Mouse (Mus musculus): ENCODE results near the gene Cyba.

The Cyba gene

GRCm38 (mm10) chr8:122451161-122451703 lies 18.5 kb upstream of the Cyba start:
- DNase-seq (ENCODE audit: low read depth, low spot score), result peak; percentile 86

DNA sequence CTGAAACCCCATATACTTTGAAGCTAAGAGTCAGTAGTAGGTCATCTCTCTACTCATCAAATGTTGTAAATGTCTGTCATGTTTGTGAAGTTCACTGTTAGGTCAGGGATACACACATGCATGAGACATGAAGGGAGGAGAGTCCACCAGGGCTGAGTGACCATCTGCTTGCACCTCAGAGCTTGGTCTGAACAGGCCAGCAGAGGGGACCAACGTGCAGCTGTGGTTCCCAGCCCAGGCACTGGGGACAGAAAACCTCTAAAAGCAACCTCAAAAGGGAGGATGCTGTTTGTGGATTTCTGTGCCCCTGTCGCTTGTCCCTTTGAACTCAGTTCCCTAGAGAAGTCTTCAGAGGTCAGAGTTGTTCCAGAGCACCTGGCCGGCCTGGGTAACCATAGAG lies 12.5 kb upstream of the Cyba start:
- DNase-seq (ENCODE audit: low read depth, low spot score), result no peak

- DNase-seq (ENCODE audit: low read depth, low spot score), result peak; percentile 93
Observed at GRCm38 (mm10) chr8:122444058-122444748, 11.5 kb upstream of the Cyba start.

DNA sequence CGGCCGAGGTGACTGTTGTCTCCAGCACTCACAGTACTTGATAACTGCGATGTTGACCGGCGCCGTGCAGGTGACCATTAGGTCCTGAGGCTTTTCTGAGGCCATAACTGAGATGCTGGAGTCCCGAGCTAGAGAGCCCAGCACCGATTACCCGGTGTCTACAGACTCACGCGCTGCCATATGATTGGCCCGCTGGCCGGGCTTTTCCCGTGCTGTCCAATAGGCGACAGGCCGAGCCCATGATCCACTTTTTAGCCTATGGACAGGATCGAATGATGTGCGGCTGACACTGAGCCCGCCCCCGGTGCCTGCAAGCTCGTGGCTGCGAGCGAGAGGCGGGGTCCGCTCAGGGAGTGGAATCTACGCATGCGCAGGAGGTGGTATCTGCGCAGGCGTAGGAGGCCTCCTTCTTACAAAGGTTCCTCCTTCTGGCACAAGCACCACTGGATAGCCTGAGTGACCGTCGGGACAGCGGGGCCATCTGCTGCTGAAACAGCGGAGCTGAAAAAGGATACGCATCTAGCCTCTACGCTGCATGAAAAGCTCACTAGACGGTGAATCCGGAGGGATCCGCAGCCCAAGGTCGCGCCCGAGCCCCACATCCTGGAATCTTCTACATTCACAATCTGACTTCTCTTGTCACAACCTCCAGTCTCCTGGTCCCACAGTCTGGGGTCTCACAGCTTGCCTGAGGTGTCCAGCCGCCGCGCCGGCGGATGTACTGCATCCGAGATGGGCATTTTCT lies 10.7 kb upstream of the Cyba start, which contains the start of gene Mvd:
Gene Mvd, minus strand, starts transcription at position 161 of the 745 bp plus-strand sequence.
- peak; percentile 100 for DNase-seq (ENCODE audit: low read depth, low spot score)

GRCm38 (mm10) chr8:122442781-122443180 lies 10.1 kb upstream of the Cyba start:
- DNase-seq (ENCODE audit: low read depth, low spot score), result no peak

DNA sequence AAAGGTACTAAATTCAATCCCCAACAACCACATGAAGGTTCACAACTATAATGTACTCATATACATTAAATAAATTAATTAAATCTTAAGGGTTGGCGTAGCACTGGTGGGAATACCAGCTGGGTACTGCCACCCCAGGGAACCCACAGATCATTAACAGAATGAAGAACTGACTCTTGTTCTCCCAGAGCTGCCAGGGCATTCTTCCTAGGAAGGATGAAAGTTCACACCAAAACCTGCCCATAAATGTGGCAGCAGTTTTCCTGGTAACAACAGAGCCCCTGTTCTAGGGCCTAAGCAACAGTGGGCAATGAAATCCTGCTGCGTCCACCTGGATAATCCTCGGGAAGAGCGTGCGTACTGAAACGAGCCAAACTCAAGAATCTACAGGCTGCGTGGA lies 9.6 kb upstream of the Cyba start:
- no peak for DNase-seq (ENCODE audit: low read depth, low spot score)

- no peak for DNase-seq (ENCODE audit: low read depth, low spot score)
Observed at GRCm38 (mm10) chr8:122441326-122441725, 8.6 kb upstream of the Cyba start.

DNA sequence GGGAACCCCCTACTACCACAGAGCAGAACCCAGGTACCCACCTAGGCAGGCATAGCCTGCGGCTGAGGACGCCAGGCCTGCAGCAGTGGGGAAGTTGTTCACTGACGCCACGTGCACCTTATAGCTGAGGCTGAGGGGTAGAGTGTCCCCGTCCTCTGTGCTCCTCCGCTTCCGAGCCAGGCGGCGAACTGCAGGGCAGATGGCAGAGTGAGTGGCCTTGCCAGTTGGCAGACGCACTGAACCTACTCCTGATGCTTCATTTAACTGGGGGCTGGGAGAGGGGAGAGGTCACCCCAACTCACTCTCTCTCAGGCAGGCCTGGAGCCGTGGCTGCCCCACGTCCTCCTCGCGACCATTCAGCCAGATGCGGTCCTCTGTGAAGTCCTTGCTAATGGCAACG lies 6.6 kb upstream of the Cyba start:
- DNase-seq (ENCODE audit: low read depth, low spot score), result no peak

GRCm38 (mm10) chr8:122437708-122438331 lies 5.1 kb upstream of the Cyba start:
- no peak for DNase-seq (ENCODE audit: low read depth, low spot score)

- DNase-seq (ENCODE audit: low read depth, low spot score), result no peak
Observed at GRCm38 (mm10) chr8:122436586-122437125, 3.9 kb upstream of the Cyba start.

- no peak for DNase-seq (ENCODE audit: low read depth, low spot score)
Observed at GRCm38 (mm10) chr8:122436146-122436545, 3.4 kb upstream of the Cyba start.

- no peak for DNase-seq (ENCODE audit: low read depth, low spot score)
Observed at GRCm38 (mm10) chr8:122435375-122435774, 2.6 kb upstream of the Cyba start.

- DNase-seq (ENCODE audit: low read depth, low spot score), result no peak
Observed at GRCm38 (mm10) chr8:122433269-122433905, 657 bp upstream of the Cyba start.

DNA sequence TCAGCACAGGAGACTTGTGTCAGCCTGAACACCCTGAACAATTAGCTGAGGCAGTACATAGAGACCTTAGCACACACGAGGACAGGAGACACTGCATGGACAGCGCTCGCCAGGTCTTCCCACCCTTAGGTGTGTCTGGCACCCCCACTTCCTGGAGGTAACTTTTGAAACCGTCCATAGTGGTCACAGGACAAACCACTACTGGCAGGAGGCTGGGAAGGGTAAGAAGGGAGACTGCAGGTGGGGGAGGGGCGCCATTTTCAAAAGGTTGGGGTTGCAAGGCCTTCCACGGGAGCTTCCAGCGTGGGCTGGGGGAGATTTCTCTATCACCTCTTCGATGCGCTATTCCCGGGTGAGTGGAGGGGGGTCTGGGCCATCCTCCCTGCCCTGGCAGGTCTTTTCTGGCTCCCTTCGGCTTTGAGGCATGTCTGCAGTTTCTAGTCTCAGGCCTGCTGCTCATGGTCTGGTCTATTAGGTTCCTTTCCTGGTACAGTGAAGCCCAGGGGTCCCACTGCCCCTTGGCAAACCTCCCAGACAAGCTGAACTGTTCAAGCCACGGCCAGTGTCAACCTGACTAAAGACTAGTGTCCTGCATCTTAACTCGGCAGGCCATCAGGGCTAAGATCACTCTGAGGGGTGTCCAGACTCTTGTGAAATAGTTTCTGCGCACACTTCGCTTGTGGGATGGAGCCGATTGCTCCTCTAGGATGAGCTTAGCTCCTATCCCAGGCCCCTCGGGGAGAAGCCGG lies 862 bp downstream of the Cyba start:
- no peak for DNase-seq (ENCODE audit: low read depth, low spot score)

DNA sequence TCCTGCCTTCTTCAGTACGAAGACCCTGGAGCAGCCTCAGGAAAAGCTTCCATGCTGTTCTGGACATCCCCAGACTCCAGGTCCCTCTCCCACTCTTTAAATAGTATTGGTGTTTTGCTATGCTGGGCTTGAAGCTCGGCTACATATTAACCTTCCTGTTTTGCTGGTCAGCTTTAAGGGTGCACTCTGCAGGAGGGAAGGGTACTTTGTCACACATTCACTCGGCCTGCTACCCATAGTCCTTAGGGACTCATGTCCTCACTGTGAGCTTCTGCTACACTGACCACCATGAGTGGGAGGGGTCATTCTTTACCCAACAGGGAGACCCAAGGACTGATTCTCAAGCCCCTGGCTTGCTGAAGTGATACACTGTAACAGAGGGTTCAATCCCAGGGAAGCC lies 2.1 kb downstream of the Cyba start:
- DNase-seq (ENCODE audit: low read depth, low spot score), result no peak

- no peak for DNase-seq (ENCODE audit: low read depth, low spot score)
Observed at GRCm38 (mm10) chr8:122430058-122430636, 2.6 kb downstream of the Cyba start.

GRCm38 (mm10) chr8:122428163-122428562 lies 4.6 kb downstream of the Cyba start:
- no peak for DNase-seq (ENCODE audit: low read depth, low spot score)

DNA sequence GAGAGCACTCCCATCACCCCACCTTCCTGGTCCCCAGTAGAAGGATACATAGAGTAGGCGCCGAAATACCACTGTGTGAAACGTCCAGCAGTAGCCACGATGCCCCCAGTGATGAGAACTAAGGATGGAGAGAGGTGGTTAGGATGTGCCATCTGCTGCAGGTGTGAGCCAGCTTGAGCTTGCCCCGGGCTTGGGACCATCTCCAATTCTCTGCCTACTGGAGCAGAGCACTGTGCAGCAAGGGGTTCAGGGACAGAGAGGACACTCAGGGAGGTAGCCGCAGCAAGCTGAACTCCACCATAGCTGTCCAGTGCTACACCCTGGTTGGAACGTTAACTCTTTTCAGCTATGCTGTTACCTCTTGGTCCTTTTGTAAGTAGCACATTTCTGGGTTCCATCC lies 5.1 kb downstream of the Cyba start:
- no peak for DNase-seq (ENCODE audit: low read depth, low spot score)

DNA sequence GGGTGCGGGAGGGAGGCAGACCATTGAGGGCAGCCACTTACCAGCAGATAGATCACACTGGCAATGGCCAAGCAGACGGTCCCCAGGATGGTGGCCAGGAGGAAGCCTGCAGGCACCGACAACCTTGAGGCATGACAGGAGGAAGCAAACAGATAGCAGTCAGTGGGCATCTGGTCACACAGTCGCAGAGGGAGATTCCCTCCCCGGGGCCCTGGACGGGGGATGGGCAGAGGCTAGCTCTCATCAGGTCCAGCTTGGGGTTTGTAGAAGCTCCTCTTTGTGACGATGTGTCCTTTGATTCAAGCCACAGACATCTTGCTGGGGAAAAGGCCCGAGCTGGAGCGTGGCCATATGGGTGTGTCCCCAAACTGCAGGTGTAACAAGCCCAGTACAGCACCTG lies 6.6 kb downstream of the Cyba start:
- no peak for DNase-seq (ENCODE audit: low read depth, low spot score)

GRCm38 (mm10) chr8:122423659-122424058 lies 9.1 kb downstream of the Cyba start:
- DNase-seq (ENCODE audit: low read depth, low spot score), result no peak

- DNase-seq (ENCODE audit: low read depth, low spot score), result no peak
Observed at GRCm38 (mm10) chr8:122423217-122423616, 9.5 kb downstream of the Cyba start.

Measured in skeletal muscle tissue, adult 2 months (tissue).